Mouse (Mus musculus): ENCODE results near the gene Lingo1. TPM values are rescaled to one million over a fixed set of nuclear protein-coding genes. Genes with fewer than 3 reads are reported as not detected.

The Lingo1 gene
- total RNA-seq, 2 experiments from 2014 or later = 0.70 to 1.5 TPM

Other genes starting within 250 kb of the Lingo1 start
- gene Odf3l1, start 68.2 kb upstream of the Lingo1 start, total RNA-seq (2021) = 1 to 10 TPM in 1 of 2 experiments, under 1 TPM in 1; 0.66 to 6.0 TPM
- gene Cspg4, start 68.6 kb upstream of the Lingo1 start, total RNA-seq (2021) = 10 to 100 TPM in 1 of 2 experiments, 1 to 10 TPM in 1; 7.3 to 19.1 TPM
- gene Snx33, start 131.9 kb upstream of the Lingo1 start, total RNA-seq (2021) = 10 to 100 TPM; 20.9 to 25.6 TPM
- gene Imp3, start 141.0 kb upstream of the Lingo1 start, total RNA-seq (2021) = 10 to 100 TPM; 77.0 to 87.0 TPM
- 10 to 100 TPM; 14.4 to 15.2 TPM for gene Snupn, start 154.4 kb upstream of the Lingo1 start, total RNA-seq (2021)
- 10 to 100 TPM; 37.7 to 43.7 TPM for gene Ptpn9, start 198.5 kb upstream of the Lingo1 start, total RNA-seq (2021)